ENCODE assay signal across 18 mouse cellular contexts in genomic region chr11:19605602-19606001, GRCm38 (mm10).
DNase-seq lines count a peak whose midpoint lies in the region; ATAC-seq and TF ChIP-seq lines count a peak whose summit lies in the region.
"Had no signal": no experiment of that assay in that cellular context is flagged by ENCODE, and none has a peak within 500 bp of the region (broad histone marks: within the 10 kb centered on the region; RNA-seq: fewer than 3 reads in every experiment).

No protein-coding gene starts in this region.

- no peaks in the 10 kb centered on the region for H3K9me3 ChIP-seq in limb, embryonic 11.5 days (ENCODE audit: control insufficient read depth, low read length)
- no peaks in the 10 kb centered on the region for H3K9me3 ChIP-seq in limb, embryonic 10.5 days (replicated peaks)
- H3K9me3 ChIP-seq in ES-E14 (ENCODE audit: control insufficient read depth, insufficient read depth, low read depth, low read length), result no peaks in the 10 kb centered on the region
- no peaks in the 10 kb centered on the region for H3K9me3 ChIP-seq in neural tube, embryonic 15.5 days (replicated peaks)
- H3K9me3 ChIP-seq: embryonic facial prominence, embryonic 10.5 days; heart, embryonic 15.5 days had no signal

- no peaks in the 10 kb centered on the region for H3K27me3 ChIP-seq in limb, embryonic 11.5 days (ENCODE audit: control insufficient read depth, insufficient read depth, low read length)
- no peaks in the 10 kb centered on the region for H3K27me3 ChIP-seq in limb, embryonic 10.5 days (ENCODE audit: low read depth, poor library complexity, severe bottlenecking)
- no peaks in the 10 kb centered on the region for H3K27me3 ChIP-seq in neural tube, embryonic 15.5 days (replicated peaks)
- H3K27me3 ChIP-seq: CH12.LX; heart, embryonic 15.5 days had no signal

- ATAC-seq in limb, embryonic 11.5 days (ENCODE audit: insufficient number of reproducible peaks, low FRiP score, low TSS enrichment, low read depth), result no peak
- no peak for ATAC-seq in neural tube, embryonic 15.5 days (ENCODE audit: low FRiP score)
- ATAC-seq: forebrain, embryonic 14.5 days; inflammation-experienced regulatory T-cells, adult 6 months had no signal

- WGBS in limb, embryonic 11.5 days, result 53% methylated on average over 4 of the region's 4 CpGs
- WGBS in limb, embryonic 10.5 days, result 48% methylated on average over 4 of the region's 4 CpGs
- 59% methylated on average over 4 of the region's 4 CpGs for WGBS in neural tube, embryonic 15.5 days

- no peak overlapping the region for H3K4me3 ChIP-seq in limb, embryonic 11.5 days (ENCODE audit: low read depth, low read length)
- H3K4me3 ChIP-seq in limb, embryonic 10.5 days, result no peak overlapping the region
- no peak overlapping the region for H3K4me3 ChIP-seq in ES-E14 (ENCODE audit: insufficient read depth in 1 of 2, low read depth in 1 of 2, low read length in 2 of 2, poor library complexity in 1 of 2, severe bottlenecking in 1 of 2)
- H3K4me3 ChIP-seq in neural tube, embryonic 15.5 days (replicated peaks), result no peak overlapping the region
- H3K4me3 ChIP-seq: embryonic facial prominence, embryonic 10.5 days; heart, adult 2 months; heart, embryonic 15.5 days had no signal

- DNase-seq in limb, embryonic 11.5 days (ENCODE audit: low spot score), result peak; percentile 6
- no peak for DNase-seq in limb, embryonic 10.5 days (ENCODE audit: low spot score)
- DNase-seq in ES-E14 (ENCODE audit: low read depth, low spot score), result no peak
- DNase-seq in gonadal fat pad, adult 2 months (ENCODE audit: low read depth), result peak; percentile 59
- no peak for DNase-seq in gastrocnemius, postnatal 25 days
- DNase-seq: adrenal gland, adult 2 months; adrenal gland, postnatal 25 days; cerebellum, adult 2 months; cerebellum, postnatal 10 days; heart, adult 2 months; heart, postnatal 14 days had no signal

- H3K9ac ChIP-seq in limb, embryonic 11.5 days (ENCODE audit: low read length), result no peak overlapping the region
- H3K9ac ChIP-seq in ES-E14 (ENCODE audit: insufficient read depth, low read depth, low read length, poor library complexity, severe bottlenecking), result no peak overlapping the region
- no peak overlapping the region for H3K9ac ChIP-seq in neural tube, embryonic 15.5 days (replicated peaks)
- H3K9ac ChIP-seq: heart, embryonic 15.5 days had no signal

- H3K4me2 ChIP-seq in limb, embryonic 11.5 days (ENCODE audit: low read depth, severe bottlenecking), result no peak overlapping the region
- no peak overlapping the region for H3K4me2 ChIP-seq in neural tube, embryonic 15.5 days
- H3K4me2 ChIP-seq: heart, embryonic 11.5 days; heart, embryonic 15.5 days had no signal

- in situ Hi-C loops in ES-E14 (cut with MboI; ENCODE audit: low sequenced_read_pairs in 2 of 2, unreplicated experiment in 2 of 2), result no loop called here

- H3K4me1 ChIP-seq in limb, embryonic 11.5 days (ENCODE audit: control insufficient read depth, insufficient read depth, low read length), result no peaks in the 10 kb centered on the region
- peaks cover 13% of the 10 kb centered on the region for H3K4me1 ChIP-seq in limb, embryonic 10.5 days
- H3K4me1 ChIP-seq in ES-E14 (ENCODE audit: control insufficient read depth in 2 of 2, insufficient read depth in 2 of 2, low read length in 2 of 2, poor library complexity in 1 of 2), result no peaks in the 10 kb centered on the region
- no peaks in the 10 kb centered on the region for H3K4me1 ChIP-seq in neural tube, embryonic 15.5 days
- H3K4me1 ChIP-seq: heart, embryonic 15.5 days had no signal

- H3K36me3 ChIP-seq in limb, embryonic 11.5 days (ENCODE audit: control insufficient read depth, insufficient read depth, low read length), result no peaks in the 10 kb centered on the region
- no peaks in the 10 kb centered on the region for H3K36me3 ChIP-seq in limb, embryonic 10.5 days
- H3K36me3 ChIP-seq in ES-E14 (ENCODE audit: control insufficient read depth, insufficient read depth, low read length, poor library complexity, severe bottlenecking), result no peaks in the 10 kb centered on the region
- H3K36me3 ChIP-seq in neural tube, embryonic 15.5 days, result no peaks in the 10 kb centered on the region
- H3K36me3 ChIP-seq: embryonic facial prominence, embryonic 10.5 days; heart, embryonic 15.5 days had no signal

- no peak overlapping the region for H3K27ac ChIP-seq in limb, embryonic 11.5 days (replicated peaks; ENCODE audit: low read depth, low read length)
- no peak overlapping the region for H3K27ac ChIP-seq in limb, embryonic 10.5 days
- H3K27ac ChIP-seq in ES-E14 (ENCODE audit: insufficient read depth, low read depth, low read length, poor library complexity, severe bottlenecking), result no peak overlapping the region
- H3K27ac ChIP-seq in neural tube, embryonic 15.5 days (replicated peaks), result 0 out of 2 replicates have a peak overlapping the region, but pooled peaks have one; percentile 6
- H3K27ac ChIP-seq: heart, adult 2 months; heart, embryonic 15.5 days had no signal

TF ChIP-seq in ES-E14, 5 proteins besides CTCF, POLR2A, EP300 and RAD21:
- TF ChIP-seq CHD2 (IDR thresholded peaks at IDR 0.05; ENCODE audit: low read depth, low read length), result no peak
- 0 out of 2 replicates have a peak, but pooled peaks have one; percentile 43 for TF ChIP-seq ZNF384 (IDR thresholded peaks at IDR 0.05; ENCODE audit: low read depth, low read length)

Comparison
In these comparisons a context has a peak if more than half of its experiments do, and no peak if none do; other contexts are left out.
1. DNase-seq: peak in limb, embryonic 11.5 days (single experiment) and gonadal fat pad, adult 2 months (single experiment); none in limb, embryonic 10.5 days (single experiment), ES-E14 (single experiment) and gastrocnemius, postnatal 25 days (single experiment).